Mouse (Mus musculus): Measurements from ENCODE around the gene Sft2d2.

The Sft2d2 gene

GRCm38 (mm10) chr1:165190068-165190467 is 4.2 kb downstream of the Sft2d2 start:
- DNase-seq: no peak

- no peak for DNase-seq
These were observed 5.2 kb downstream of the Sft2d2 start for GRCm38 (mm10) chr1:165188806-165189580.

GRCm38 (mm10) chr1:165187357-165187756 is 6.9 kb downstream of the Sft2d2 start:
- DNase-seq: no peak

- DNase-seq: no peak
These were observed 7.7 kb downstream of the Sft2d2 start for GRCm38 (mm10) chr1:165186491-165186890.

- no peak for DNase-seq
These were observed 9.1 kb downstream of the Sft2d2 start for GRCm38 (mm10) chr1:165185116-165185515.

- DNase-seq: no peak
These were observed 10.1 kb downstream of the Sft2d2 start for GRCm38 (mm10) chr1:165184178-165184577.

- no peak for DNase-seq
These were observed 10.8 kb downstream of the Sft2d2 start for GRCm38 (mm10) chr1:165183400-165183799.

- no peak for DNase-seq
These were observed 14.9 kb downstream of the Sft2d2 start for GRCm38 (mm10) chr1:165179321-165179720.

- no peak for DNase-seq
These were observed 16.2 kb downstream of the Sft2d2 start for GRCm38 (mm10) chr1:165178075-165178474.

GRCm38 (mm10) chr1:165174059-165174616 is 20.1 kb downstream of the Sft2d2 start:
- DNase-seq: no peak

- no peak for DNase-seq
These were observed 23.0 kb downstream of the Sft2d2 start for GRCm38 (mm10) chr1:165171277-165171676.

GRCm38 (mm10) chr1:165170157-165170556 is 24.1 kb downstream of the Sft2d2 start:
- DNase-seq: no peak

- no peak for DNase-seq
These were observed 24.8 kb downstream of the Sft2d2 start for GRCm38 (mm10) chr1:165169462-165169861.

- DNase-seq: no peak
These were observed 29.3 kb downstream of the Sft2d2 start for GRCm38 (mm10) chr1:165164920-165165319.

GRCm38 (mm10) chr1:165160723-165161405 is 33.4 kb downstream of the Sft2d2 start, which contains the start of gene Tbx19:
Tbx19 (minus strand) TSS chr1:165160773.
- no peak for DNase-seq

- no peak for DNase-seq
These were observed 35.4 kb downstream of the Sft2d2 start for GRCm38 (mm10) chr1:165158841-165159240.

GRCm38 (mm10) chr1:165154162-165154561 is 40.1 kb downstream of the Sft2d2 start:
- DNase-seq: no peak

GRCm38 (mm10) chr1:165151216-165151615 is 43.0 kb downstream of the Sft2d2 start:
- DNase-seq: no peak

- DNase-seq: no peak
These were observed 51.8 kb downstream of the Sft2d2 start for GRCm38 (mm10) chr1:165142343-165142916.

GRCm38 (mm10) chr1:165140227-165140626 is 54.0 kb downstream of the Sft2d2 start:
- no peak for DNase-seq

GRCm38 (mm10) chr1:165133858-165134257 is 60.4 kb downstream of the Sft2d2 start:
- no peak for DNase-seq

- no peak for DNase-seq
These were observed 61.0 kb downstream of the Sft2d2 start for GRCm38 (mm10) chr1:165133279-165133678.

GRCm38 (mm10) chr1:165132187-165132877 is 61.9 kb downstream of the Sft2d2 start:
- DNase-seq: peak; percentile 83

All from liver (tissue).